Mouse (Mus musculus) heart, embryonic 13.5 days (tissue): ENCODE results near the gene Map1b. TPM values are rescaled to one million over a fixed set of nuclear protein-coding genes. Genes with fewer than 3 reads are reported as not detected.
A peak's percentile ranks its signal among the peaks of the same experiment; 100 is the strongest.

Source experiments
- ATAC-seq: fragments of 200-750 bp; cut with Nextera tagmentation; 2 replicates; pipeline ENCODE4 v1.8.0; 2017; ENCODE audit warnings: moderate TSS enrichment; ENCODE audit not compliant: insufficient number of reproducible peaks, low FRiP score, low TSS enrichment; ENCODE audit errors: extremely low read depth
- H3K27ac ChIP-seq: fragments of 300-500 bp; sonication (generic); replicated peaks from 2 replicates; pipeline ENCODE4 v1.5.1; 2015; ENCODE audit warnings: moderate library complexity, mild to moderate bottlenecking, inconsistent platforms
- H3K27me3 ChIP-seq: fragments of 300-500 bp; sonication (generic); replicated peaks from 2 replicates; pipeline ENCODE4 v1.6.1; 2015; ENCODE audit warnings: mild to moderate bottlenecking, inconsistent platforms
- H3K36me3 ChIP-seq: fragments of 300-500 bp; sonication (generic); 2 replicates; pipeline ENCODE4 v1.6.1; 2015; ENCODE audit warnings: mild to moderate bottlenecking, inconsistent platforms
- H3K4me1 ChIP-seq: fragments of 300-500 bp; sonication (generic); 2 replicates; pipeline ENCODE4 v1.6.1; 2015; ENCODE audit warnings: inconsistent platforms
- H3K4me2 ChIP-seq: fragments of 300-500 bp; sonication (generic); 2 replicates; pipeline ENCODE4 v1.6.1; 2015; ENCODE audit warnings: inconsistent platforms, mild to moderate bottlenecking, moderate library complexity
- H3K4me3 ChIP-seq: fragments of 300-500 bp; sonication (generic); 2 replicates; pipeline ENCODE4 v1.5.1; 2015; ENCODE audit warnings: moderate library complexity, mild to moderate bottlenecking, inconsistent platforms
- H3K9ac ChIP-seq: fragments of 300-500 bp; sonication (generic); 2 replicates; pipeline ENCODE4 v1.6.1; 2015; ENCODE audit warnings: inconsistent platforms, mild to moderate bottlenecking, moderate library complexity
- H3K9me3 ChIP-seq: fragments of 300-500 bp; sonication (generic); 2 replicates; pipeline ENCODE4 v1.6.1; 2016; ENCODE audit warnings: inconsistent platforms
- WGBS: fragments of 180-500 bp; shearing (Covaris S2); methylation state at CpG from one replicate; pipeline ENCODE4 v1.1.7; 2015; ENCODE audit warnings: mixed read lengths; 5-methylcytosine and 5-hydroxymethylcytosine counted together
- polyA plus RNA-seq: library from polyadenylated mRNA; unstranded; fragments of >200 nt; fragmentation: Nextera tagmentation; extraction: Ambion mirVana; gene quantifications from 2 replicates; pipeline ENCODE4 v1.2.1, GENCODE M21; 2015

The Map1b gene
- polyA plus RNA-seq, 1 experiment from 2014 or later = 111 TPM

GRCm38 (mm10) chr13:99502126-99502744 lies 14.1 kb downstream of the Map1b start:
- no peaks in the 10 kb centered on the region for H3K9me3 ChIP-seq
- WGBS = 51% methylated on average over 13 of the region's 13 CpGs
- no peaks in the 10 kb centered on the region for H3K27me3 ChIP-seq
- H3K4me2 ChIP-seq = no peak overlapping the region
- 0 out of 2 replicates have a peak overlapping the region, but pooled peaks have one; percentile 5 for H3K27ac ChIP-seq
- H3K36me3 ChIP-seq = peaks cover 48% of the 10 kb centered on the region
- ATAC-seq = no peak
- no peak overlapping the region for H3K4me3 ChIP-seq
- peaks cover 37% of the 10 kb centered on the region for H3K4me1 ChIP-seq
- H3K9ac ChIP-seq = peak overlapping the region; percentile 37; the same call in 1 of the 2 replicates

- WGBS = 77% methylated on average over 7 of the region's 7 CpGs
Measured at GRCm38 (mm10) chr13:99501393-99501792, 14.9 kb downstream of the Map1b start.

GRCm38 (mm10) chr13:99500609-99501008 lies 15.7 kb downstream of the Map1b start:
- no peak overlapping the region for H3K4me2 ChIP-seq
- no peak overlapping the region for H3K27ac ChIP-seq
- H3K4me3 ChIP-seq = no peak overlapping the region
- ATAC-seq = no peak
- H3K9ac ChIP-seq = no peak overlapping the region
- H3K9me3 ChIP-seq = no peaks in the 10 kb centered on the region
- peaks cover 34% of the 10 kb centered on the region for H3K36me3 ChIP-seq
- no peaks in the 10 kb centered on the region for H3K27me3 ChIP-seq
- peaks cover 33% of the 10 kb centered on the region for H3K4me1 ChIP-seq
- WGBS = 68% methylated on average over 3 of the region's 3 CpGs

More at GRCm38 (mm10) chr13:99501393-99501792, 14.9 kb downstream of the Map1b start:
- Histone ChIP-seq H3K4me1 (peaks cover 33% of the 10 kb centered on the region), H3K36me3 (peaks cover 41% of the 10 kb centered on the region), H3K4me2 (no peak overlapping the region), H3K9me3 (no peaks in the 10 kb centered on the region), H3K27me3 (no peaks in the 10 kb centered on the region), H3K4me3 (no peak overlapping the region), H3K27ac (no peak overlapping the region), H3K9ac (no peak overlapping the region; the same call in 1 of the 2 replicates)
- no peak for ATAC-seq

- no peak overlapping the region for H3K9ac ChIP-seq
- H3K27me3 ChIP-seq = no peaks in the 10 kb centered on the region
- H3K36me3 ChIP-seq = peaks cover 25% of the 10 kb centered on the region
- no peak for ATAC-seq
- H3K4me2 ChIP-seq = no peak overlapping the region
- peaks cover 33% of the 10 kb centered on the region for H3K4me1 ChIP-seq
- no peaks in the 10 kb centered on the region for H3K9me3 ChIP-seq
- no peak overlapping the region for H3K4me3 ChIP-seq
- 86% methylated on average over 9 of the region's 9 CpGs for WGBS
- H3K27ac ChIP-seq = no peak overlapping the region
Measured at GRCm38 (mm10) chr13:99499764-99500163, 16.6 kb downstream of the Map1b start.

- H3K4me3 ChIP-seq = no peak overlapping the region
- peaks cover 22% of the 10 kb centered on the region for H3K4me1 ChIP-seq
- H3K36me3 ChIP-seq = peaks cover 9% of the 10 kb centered on the region
- no peak overlapping the region for H3K4me2 ChIP-seq
- H3K9ac ChIP-seq = no peak overlapping the region
- no peak for ATAC-seq
- no peaks in the 10 kb centered on the region for H3K9me3 ChIP-seq
- H3K27me3 ChIP-seq = no peaks in the 10 kb centered on the region
- 77% methylated on average over 7 of the region's 7 CpGs for WGBS
- no peak overlapping the region for H3K27ac ChIP-seq
Measured at GRCm38 (mm10) chr13:99496106-99496505, 20.2 kb downstream of the Map1b start.

GRCm38 (mm10) chr13:99494416-99494815 lies 21.9 kb downstream of the Map1b start:
- 84% methylated on average over 10 of the region's 10 CpGs for WGBS
- ATAC-seq = no peak

GRCm38 (mm10) chr13:99493304-99493904 lies 22.9 kb downstream of the Map1b start:
- Histone ChIP-seq H3K36me3 (peaks cover 18% of the 10 kb centered on the region), H3K27ac (0 out of 2 replicates have a peak overlapping the region, but pooled peaks have one; percentile 21), H3K27me3 (no peaks in the 10 kb centered on the region), H3K4me3 (no peak overlapping the region), H3K4me1 (peaks cover 19% of the 10 kb centered on the region), H3K4me2 (no peak overlapping the region), H3K9me3 (no peaks in the 10 kb centered on the region), H3K9ac (no peak overlapping the region)
- ATAC-seq = no peak; the same call in 1 of the 2 replicates
- 84% methylated on average over 5 of the region's 5 CpGs for WGBS

More at GRCm38 (mm10) chr13:99494416-99494815, 21.9 kb downstream of the Map1b start:
- Histone ChIP-seq H3K27me3 (no peaks in the 10 kb centered on the region), H3K9ac (no peak overlapping the region), H3K4me1 (peaks cover 19% of the 10 kb centered on the region), H3K9me3 (no peaks in the 10 kb centered on the region), H3K4me2 (no peak overlapping the region), H3K36me3 (peaks cover 11% of the 10 kb centered on the region), H3K4me3 (no peak overlapping the region), H3K27ac (no peak overlapping the region)

- H3K4me1 ChIP-seq = peaks cover 19% of the 10 kb centered on the region
- peak overlapping the region; percentile 41; the same call in 1 of the 2 replicates for H3K27ac ChIP-seq
- H3K36me3 ChIP-seq = peaks cover 20% of the 10 kb centered on the region
- H3K27me3 ChIP-seq = no peaks in the 10 kb centered on the region
- no peak for ATAC-seq
- H3K4me3 ChIP-seq = no peak overlapping the region
- H3K9me3 ChIP-seq = no peaks in the 10 kb centered on the region
- H3K9ac ChIP-seq = peak overlapping the region; percentile 47; the same call in 1 of the 2 replicates
- H3K4me2 ChIP-seq = no peak overlapping the region
- WGBS = 29% methylated on average over 7 of the region's 7 CpGs
Measured at GRCm38 (mm10) chr13:99492619-99493303, 23.6 kb downstream of the Map1b start.

- no peak overlapping the region for H3K9ac ChIP-seq
- WGBS = 92% methylated on average over 4 of the region's 4 CpGs
- H3K4me3 ChIP-seq = no peak overlapping the region
- ATAC-seq = no peak
- no peak overlapping the region for H3K27ac ChIP-seq
- no peaks in the 10 kb centered on the region for H3K9me3 ChIP-seq
- no peak overlapping the region for H3K4me2 ChIP-seq
- peaks cover 35% of the 10 kb centered on the region for H3K36me3 ChIP-seq
- H3K27me3 ChIP-seq = no peaks in the 10 kb centered on the region
- H3K4me1 ChIP-seq = peaks cover 29% of the 10 kb centered on the region
Measured at GRCm38 (mm10) chr13:99489998-99490397, 26.3 kb downstream of the Map1b start.

- H3K4me1 ChIP-seq = peaks cover 36% of the 10 kb centered on the region
- WGBS = 87% methylated on average over 5 of the region's 5 CpGs
Measured at GRCm38 (mm10) chr13:99489175-99489574, 27.2 kb downstream of the Map1b start.

GRCm38 (mm10) chr13:99485861-99486260 lies 30.5 kb downstream of the Map1b start:
- WGBS = 86% methylated on average over 9 of the region's 9 CpGs
- Histone ChIP-seq H3K4me1 (peaks cover 47% of the 10 kb centered on the region), H3K9me3 (no peaks in the 10 kb centered on the region), H3K9ac (no peak overlapping the region), H3K27ac (no peak overlapping the region), H3K36me3 (peaks cover 32% of the 10 kb centered on the region), H3K27me3 (no peaks in the 10 kb centered on the region), H3K4me2 (no peak overlapping the region), H3K4me3 (no peak overlapping the region)
- ATAC-seq = no peak

More at GRCm38 (mm10) chr13:99489175-99489574, 27.2 kb downstream of the Map1b start:
- Histone ChIP-seq H3K4me2 (no peak overlapping the region), H3K9ac (no peak overlapping the region), H3K36me3 (peaks cover 32% of the 10 kb centered on the region), H3K27me3 (no peaks in the 10 kb centered on the region), H3K27ac (no peak overlapping the region), H3K4me3 (no peak overlapping the region), H3K9me3 (no peaks in the 10 kb centered on the region)
- no peak for ATAC-seq
